Mouse (Mus musculus) heart, embryonic 11.5 days (tissue): ENCODE data around the gene Oxct2a. TPM values are rescaled to one million over a fixed set of nuclear protein-coding genes. Genes with fewer than 3 reads are reported as not detected.

Source experiments
- ATAC-seq: fragments of 200-750 bp; cut with Nextera tagmentation; replicated peaks from 2 replicates; pipeline ENCODE4 v1.8.0; 2017; ENCODE audit warnings: moderate library complexity; ENCODE audit not compliant: insufficient number of reproducible peaks, low FRiP score, low TSS enrichment
- H3K27ac ChIP-seq: fragments of 300-500 bp; sonication (generic); 2 replicates; pipeline ENCODE4 v1.5.1; 2014; ENCODE audit warnings: mild to moderate bottlenecking, low read depth, low read length
- H3K27me3 ChIP-seq: fragments of 300-500 bp; sonication (generic); 2 replicates; pipeline ENCODE4 v1.6.1; 2014; ENCODE audit warnings: mild to moderate bottlenecking, low read length, mixed read lengths; ENCODE audit not compliant: control insufficient read depth, insufficient read depth
- H3K36me3 ChIP-seq: fragments of 300-500 bp; sonication (generic); 2 replicates; pipeline ENCODE4 v1.6.1; 2014; ENCODE audit warnings: mild to moderate bottlenecking, low read length, moderate library complexity, mixed read lengths; ENCODE audit not compliant: control insufficient read depth, insufficient read depth
- H3K4me1 ChIP-seq: fragments of 300-500 bp; sonication (generic); 2 replicates; pipeline ENCODE4 v1.6.1; 2014; ENCODE audit warnings: low read length; ENCODE audit not compliant: control insufficient read depth, insufficient read depth
- H3K4me2 ChIP-seq: fragments of 300-500 bp; sonication (generic); 2 replicates; pipeline ENCODE4 v1.6.1; 2014; ENCODE audit warnings: mild to moderate bottlenecking, moderate library complexity
- H3K4me3 ChIP-seq: fragments of 300-500 bp; sonication (generic); 2 replicates; pipeline ENCODE4 v1.5.1; 2014; ENCODE audit warnings: low read depth, low read length
- H3K9ac ChIP-seq: fragments of 300-500 bp; sonication (generic); 2 replicates; pipeline ENCODE4 v1.6.1; 2014; ENCODE audit warnings: mild to moderate bottlenecking, low read depth, low read length, moderate library complexity
- H3K9me3 ChIP-seq: fragments of 300-500 bp; sonication (generic); replicated peaks from 2 replicates; pipeline ENCODE4 v1.6.1; 2016; ENCODE audit warnings: low read length; ENCODE audit not compliant: control insufficient read depth
- WGBS: fragments of 180-500 bp; shearing (Covaris S2); extraction: QIAGEN DNeasy Blood & Tissue Kit; methylation state at CpG from one replicate; pipeline ENCODE4 v1.1.7; 2014; ENCODE audit not compliant: insufficient replicate concordance; 5-methylcytosine and 5-hydroxymethylcytosine counted together
- polyA plus RNA-seq: library from polyadenylated mRNA; unstranded; fragments of >200 nt; fragmentation: Nextera tagmentation; extraction: Ambion mirVana; gene quantifications from 2 replicates; pipeline ENCODE4 v1.2.1, GENCODE M21; 2014

Gene Oxct2a
- polyA plus RNA-seq, result not detected in 2 replicates

- Histone ChIP-seq H3K4me2 (peak within 1 kb of the TSS; percentile 54), H3K4me3 (peak within 1 kb of the TSS; percentile 23), H3K9ac (no peak within 1 kb of the TSS), H3K36me3 (no peaks in the 10 kb centered on the region), H3K9me3 (no peaks in the 10 kb centered on the region), H3K4me1 (peaks cover 3% of the 10 kb centered on the region; the same call in 1 of the 2 replicates), H3K27me3 (peaks cover 17% of the 10 kb centered on the region), H3K27ac (no peak within 1 kb of the TSS)
- ATAC-seq, result no peak
- 12% methylated on average over 13 of the region's 13 CpGs for WGBS
Measured at GRCm38 (mm10) chr4:123323534-123323933, at the start of gene Oxct2a. TSS of gene Oxct2a (minus strand) at chr4:123323634.

- Histone ChIP-seq H3K27me3 (no peaks in the 10 kb centered on the region), H3K4me3 (no peak overlapping the region), H3K4me1 (no peaks in the 10 kb centered on the region), H3K9ac (no peak overlapping the region), H3K27ac (no peak overlapping the region), H3K9me3 (no peaks in the 10 kb centered on the region), H3K4me2 (no peak overlapping the region), H3K36me3 (peaks cover 60% of the 10 kb centered on the region)
- 91% methylated on average over 4 of the region's 4 CpGs for WGBS
- no peak for ATAC-seq
Measured at GRCm38 (mm10) chr4:123363555-123363954, 40.1 kb upstream of the Oxct2a start.

- H3K27ac ChIP-seq, result no peak overlapping the region
- no peak for ATAC-seq
- H3K9ac ChIP-seq, result no peak overlapping the region
- H3K4me1 ChIP-seq, result no peaks in the 10 kb centered on the region
- H3K27me3 ChIP-seq, result no peaks in the 10 kb centered on the region
- no peaks in the 10 kb centered on the region for H3K9me3 ChIP-seq
- 89% methylated on average over 12 of the region's 12 CpGs for WGBS
- no peak overlapping the region for H3K4me3 ChIP-seq
- H3K4me2 ChIP-seq, result no peak overlapping the region
- peaks cover 45% of the 10 kb centered on the region for H3K36me3 ChIP-seq
Measured at GRCm38 (mm10) chr4:123360771-123361170, 37.3 kb upstream of the Oxct2a start.

GRCm38 (mm10) chr4:123358613-123359012, 35.2 kb upstream of the Oxct2a start:
- H3K36me3 ChIP-seq, result peaks cover 49% of the 10 kb centered on the region
- 92% methylated on average over 7 of the region's 7 CpGs for WGBS
- no peak overlapping the region for H3K27ac ChIP-seq

GRCm38 (mm10) chr4:123355941-123356340, 32.5 kb upstream of the Oxct2a start:
- Histone ChIP-seq H3K4me1 (no peaks in the 10 kb centered on the region), H3K36me3 (peaks cover 54% of the 10 kb centered on the region), H3K4me3 (no peak overlapping the region), H3K27ac (no peak overlapping the region), H3K9me3 (no peaks in the 10 kb centered on the region), H3K4me2 (no peak overlapping the region), H3K27me3 (no peaks in the 10 kb centered on the region), H3K9ac (no peak overlapping the region)
- no peak for ATAC-seq
- 88% methylated on average over 8 of the region's 8 CpGs for WGBS

More at GRCm38 (mm10) chr4:123358613-123359012, 35.2 kb upstream of the Oxct2a start:
- no peaks in the 10 kb centered on the region for H3K9me3 ChIP-seq
- no peak for ATAC-seq
- no peak overlapping the region for H3K4me3 ChIP-seq
- no peak overlapping the region for H3K9ac ChIP-seq
- no peaks in the 10 kb centered on the region for H3K27me3 ChIP-seq
- H3K4me2 ChIP-seq, result no peak overlapping the region
- no peaks in the 10 kb centered on the region for H3K4me1 ChIP-seq

GRCm38 (mm10) chr4:123353271-123353877, 29.9 kb upstream of the Oxct2a start:
- Histone ChIP-seq H3K4me2 (no peak overlapping the region), H3K9me3 (no peaks in the 10 kb centered on the region), H3K4me1 (no peaks in the 10 kb centered on the region), H3K4me3 (no peak overlapping the region), H3K36me3 (peaks cover 44% of the 10 kb centered on the region), H3K27me3 (no peaks in the 10 kb centered on the region), H3K27ac (no peak overlapping the region), H3K9ac (no peak overlapping the region)
- WGBS, result 82% methylated on average over 10 of the region's 10 CpGs
- ATAC-seq, result no peak

- no peak overlapping the region for H3K27ac ChIP-seq
- peak; percentile 19; the same call in 1 of the 2 replicates for ATAC-seq
- H3K4me3 ChIP-seq, result peak overlapping the region; percentile 59
- WGBS, result 1% methylated on average over 6 of the region's 6 CpGs
- peaks cover 15% of the 10 kb centered on the region for H3K4me1 ChIP-seq
- no peaks in the 10 kb centered on the region for H3K9me3 ChIP-seq
- H3K27me3 ChIP-seq, result peaks cover 36% of the 10 kb centered on the region
- no peak overlapping the region for H3K9ac ChIP-seq
- H3K36me3 ChIP-seq, result no peaks in the 10 kb centered on the region
- H3K4me2 ChIP-seq, result peak overlapping the region; percentile 99
Measured at GRCm38 (mm10) chr4:123343471-123343789, 20.0 kb upstream of the Oxct2a start.

- peak within 1 kb of the TSS; percentile 59 for H3K4me3 ChIP-seq
- under 1% methylated on average over 64 of the region's 65 CpGs for WGBS
- peaks cover 36% of the 10 kb centered on the region for H3K27me3 ChIP-seq
- H3K9ac ChIP-seq, result peak within 1 kb of the TSS; percentile 35; the same call in 1 of the 2 replicates
- H3K27ac ChIP-seq, result no peak within 1 kb of the TSS
- H3K4me1 ChIP-seq, result peaks cover 15% of the 10 kb centered on the region
- no peaks in the 10 kb centered on the region for H3K9me3 ChIP-seq
- peak within 1 kb of the TSS; percentile 99 for H3K4me2 ChIP-seq
- H3K36me3 ChIP-seq, result no peaks in the 10 kb centered on the region
- peak; percentile 81 for ATAC-seq
Measured at GRCm38 (mm10) chr4:123342642-123343470, 19.4 kb upstream of the Oxct2a start, which contains the start of gene Bmp8a. TSS of gene Bmp8a (minus strand) at chr4:123343252.
